Mouse (Mus musculus) hindbrain, postnatal 0 days (tissue): ENCODE measurements around the gene Ndst2. TPM values are rescaled to one million over a fixed set of nuclear protein-coding genes. Genes with fewer than 3 reads are reported as not detected.
A peak's percentile ranks its signal among the peaks of the same experiment; 100 is the strongest.

ENCODE experiments used
- ATAC-seq: fragments of 200-750 bp; cut with Nextera tagmentation; 2 replicates; pipeline ENCODE4 v1.8.0; 2017; ENCODE audit warnings: mild to moderate bottlenecking, moderate TSS enrichment, moderate library complexity
- DNase-seq: peaks from one replicate; pipeline ENCODE4 v3.0.0-alpha.2; 2015; ENCODE audit warnings: low spot score
- H3K27ac ChIP-seq: fragments of 300-500 bp; sonication (generic); 2 replicates; pipeline ENCODE4 v1.5.1; 2014; ENCODE audit warnings: mild to moderate bottlenecking
- H3K27me3 ChIP-seq: fragments of 300-500 bp; sonication (generic); 2 replicates; pipeline ENCODE4 v1.6.1; 2014; ENCODE audit warnings: low read length, mixed read lengths; ENCODE audit not compliant: insufficient read depth
- H3K36me3 ChIP-seq: fragments of 300-500 bp; sonication (generic); 2 replicates; pipeline ENCODE4 v1.6.1; 2014; ENCODE audit warnings: low read length, mixed read lengths; ENCODE audit not compliant: insufficient read depth
- H3K4me1 ChIP-seq: fragments of 300-500 bp; sonication (generic); 2 replicates; pipeline ENCODE4 v1.6.1; 2014; ENCODE audit warnings: antibody characterized with exemption, low read length, mixed read lengths; ENCODE audit not compliant: insufficient read depth
- H3K4me2 ChIP-seq: fragments of 300-500 bp; sonication (generic); 2 replicates; pipeline ENCODE4 v1.6.1; 2014; ENCODE audit warnings: low read depth, mild to moderate bottlenecking, low read length, moderate library complexity, mixed read lengths
- H3K4me3 ChIP-seq: fragments of 300-500 bp; sonication (generic); 2 replicates; pipeline ENCODE4 v1.5.1; 2014; ENCODE audit warnings: low read length
- H3K9ac ChIP-seq: fragments of 300-500 bp; sonication (generic); replicated peaks from 2 replicates; pipeline ENCODE4 v1.6.1; 2014; ENCODE audit warnings: mild to moderate bottlenecking, low read length, moderate library complexity, mixed read lengths
- H3K9me3 ChIP-seq: fragments of 300-500 bp; sonication (generic); 2 replicates; pipeline ENCODE4 v1.6.1; 2016; ENCODE audit warnings: low read length, mixed read lengths
- CTCF ChIP-seq: IDR thresholded peaks from 2 replicates; pipeline ENCODE4 v1.5.1; 2016; ENCODE audit warnings: antibody characterized with exemption, control low read depth, low read depth
- WGBS: fragments of 180-500 bp; shearing (Covaris S2); extraction: QIAGEN DNeasy Blood & Tissue Kit; methylation state at CpG from one replicate; pipeline ENCODE4 v1.1.7; 2014; 5-methylcytosine and 5-hydroxymethylcytosine counted together
- polyA plus RNA-seq: library from polyadenylated mRNA; unstranded; fragments of >200 nt; fragmentation: Nextera tagmentation; extraction: Ambion mirVana; gene quantifications from 2 replicates; pipeline ENCODE4 v1.2.1, GENCODE M21; 2015
- total RNA-seq: library from RNA; depleted of rRNA; stranded (reverse); fragments of >200 nt; gene quantifications from 2 replicates; pipeline ENCODE4 v1.2.3, GENCODE M21; 2014

The Ndst2 gene
- total and polyA plus RNA-seq, 2 experiments from 2014 or later = 12.4 to 23.2 TPM

DNA sequence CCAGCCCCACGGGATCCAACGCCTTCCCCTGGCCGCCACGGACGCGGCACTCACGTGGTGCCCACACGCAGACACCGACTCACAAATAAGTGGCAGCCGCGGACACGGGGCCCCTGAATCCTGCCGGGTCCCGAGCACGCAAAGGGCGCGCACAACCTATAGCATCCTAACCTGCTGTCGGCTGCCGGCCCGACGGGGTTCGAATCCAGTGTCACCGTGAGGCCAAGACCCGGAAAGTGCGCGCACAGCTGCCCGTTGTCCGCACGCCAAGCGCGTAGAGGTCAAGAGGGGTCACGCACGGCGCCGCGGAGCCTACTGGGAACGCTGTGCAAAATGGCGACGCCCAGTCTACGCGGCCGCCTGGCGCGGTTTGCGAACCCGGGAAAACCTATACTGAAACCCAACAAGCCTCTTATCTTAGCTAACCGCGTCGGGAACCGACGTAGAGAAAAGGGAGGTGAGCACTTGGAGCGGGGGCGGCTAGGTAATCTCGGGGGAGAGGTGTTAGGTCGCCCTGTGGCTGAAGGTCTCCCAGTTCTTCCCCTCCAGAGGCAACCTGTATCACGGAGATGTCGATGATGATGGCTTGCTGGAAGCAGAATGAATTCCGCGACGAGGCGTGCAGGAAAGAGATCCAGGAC, 31.5 kb downstream of the Ndst2 start, which contains the start of gene Chchd1:
Gene Chchd1, plus strand, starts transcription at position 266 of the 641 bp plus-strand sequence.
- H3K4me1 ChIP-seq = peaks cover 6% of the 10 kb centered on the region; the same call in 1 of the 2 replicates
- WGBS = under 1% methylated on average over 61 of the region's 61 CpGs

DNA sequence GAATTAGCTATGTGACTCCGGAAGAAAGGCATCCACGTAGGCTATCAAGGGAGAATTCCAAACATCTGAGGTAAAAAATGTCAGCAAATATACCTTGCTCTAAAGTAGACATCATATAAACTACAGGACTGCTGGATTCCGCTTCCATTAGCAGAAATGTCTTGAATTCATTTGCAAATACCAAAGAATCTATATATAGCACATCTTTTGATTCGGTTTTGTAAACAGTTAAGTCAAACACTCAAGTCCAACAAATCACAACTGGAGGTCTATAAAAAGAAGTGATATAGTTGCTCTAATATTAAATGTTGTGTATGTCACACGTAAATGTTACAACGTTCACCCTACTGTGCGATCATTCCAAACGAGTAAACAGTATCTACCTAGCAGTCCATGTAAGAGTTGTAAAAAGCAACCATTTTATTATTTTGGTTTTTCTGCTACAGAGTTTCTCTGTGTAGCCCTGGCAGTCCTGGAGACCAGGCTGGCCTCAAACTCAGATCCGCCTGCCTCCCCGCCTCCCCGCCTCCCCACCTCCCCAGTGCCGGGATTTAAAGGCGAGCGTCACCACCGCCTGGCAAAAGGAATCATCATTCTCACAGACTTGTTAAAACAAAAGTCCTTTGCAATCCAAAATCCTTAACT, 32.1 kb downstream of the Ndst2 start:
- H3K9ac ChIP-seq = peak overlapping the region; percentile 84
- ATAC-seq (no peak; the same call in 1 of the 2 replicates), DNase-seq (no peak)
- H3K36me3 ChIP-seq = peaks cover 4% of the 10 kb centered on the region; the same call in 1 of the 2 replicates
- no peak for TF ChIP-seq CTCF
- H3K4me3 ChIP-seq = peak overlapping the region; percentile 67
- peak overlapping the region; percentile 65 for H3K4me2 ChIP-seq
- no peaks in the 10 kb centered on the region for H3K27me3 ChIP-seq
- WGBS = 15% methylated on average over 15 of the region's 15 CpGs
- H3K27ac ChIP-seq = peak overlapping the region; percentile 88
- no peaks in the 10 kb centered on the region for H3K9me3 ChIP-seq
- peaks cover 6% of the 10 kb centered on the region; the same call in 1 of the 2 replicates for H3K4me1 ChIP-seq

More for the DNA sequence above, 31.5 kb downstream of the Ndst2 start, which contains the start of gene Chchd1:
- TF ChIP-seq CTCF = peak; percentile 3; the same call in 1 of the 2 replicates
- H3K4me2 ChIP-seq = peak within 1 kb of the TSS; percentile 65
- H3K36me3 ChIP-seq = peaks cover 4% of the 10 kb centered on the region; the same call in 1 of the 2 replicates
- H3K27me3 ChIP-seq = no peaks in the 10 kb centered on the region
- H3K27ac ChIP-seq = peak within 1 kb of the TSS; percentile 88
- peak within 1 kb of the TSS; percentile 67 for H3K4me3 ChIP-seq
- H3K9ac ChIP-seq = peak within 1 kb of the TSS; percentile 84
- H3K9me3 ChIP-seq = no peaks in the 10 kb centered on the region
- ATAC-seq (peak; percentile 79), DNase-seq (peak; percentile 92)

DNA sequence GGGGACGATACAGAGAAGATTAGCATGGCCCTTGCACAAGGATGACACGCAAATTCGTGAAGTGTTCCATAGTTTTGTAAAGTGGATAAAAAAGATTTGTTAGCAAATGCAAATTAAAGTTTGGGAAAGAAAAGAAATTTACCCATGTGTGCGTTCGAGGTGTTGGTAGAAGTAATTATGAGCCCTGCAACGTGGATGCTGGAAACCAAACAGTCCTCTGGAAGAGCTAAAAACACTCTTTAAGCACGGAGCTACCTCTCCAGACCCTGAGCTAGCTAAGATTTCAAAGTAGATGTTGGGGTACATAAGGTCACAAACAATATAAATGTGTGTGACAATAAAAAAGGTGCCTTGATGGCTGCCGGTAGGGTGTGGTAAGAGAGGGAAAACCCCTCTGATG, 32.8 kb downstream of the Ndst2 start:
- 84% methylated on average over 8 of the region's 8 CpGs for WGBS
- H3K9ac ChIP-seq = peak overlapping the region; percentile 84; the same call in 1 of the 2 replicates
- TF ChIP-seq CTCF = no peak

DNA sequence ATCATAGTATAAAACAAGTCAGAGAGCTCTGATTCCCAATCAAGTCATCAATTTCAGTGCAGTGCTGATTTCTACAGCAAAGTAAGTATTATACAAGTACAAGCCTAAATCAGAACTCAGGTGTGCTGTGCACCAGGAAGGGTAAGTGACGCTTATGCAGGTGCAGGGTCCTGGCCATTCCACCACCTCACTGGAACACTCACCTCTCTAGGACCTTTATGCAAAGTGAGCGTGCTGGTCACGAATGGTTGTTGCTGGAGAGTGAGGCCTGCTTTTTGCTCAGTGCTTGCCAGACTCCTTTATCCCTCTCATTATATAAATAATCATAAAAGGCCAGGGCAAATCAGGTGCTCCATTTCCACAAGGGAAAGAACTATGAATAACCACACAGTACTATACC, 34.0 kb downstream of the Ndst2 start:
- no peak overlapping the region for H3K4me3 ChIP-seq
- peaks cover 4% of the 10 kb centered on the region; the same call in 1 of the 2 replicates for H3K36me3 ChIP-seq
- WGBS = 81% methylated on average over 3 of the region's 3 CpGs
- peaks cover 18% of the 10 kb centered on the region for H3K4me1 ChIP-seq
- no peaks in the 10 kb centered on the region for H3K27me3 ChIP-seq
- no peak for DNase-seq
- H3K9me3 ChIP-seq = no peaks in the 10 kb centered on the region
- no peak overlapping the region for H3K9ac ChIP-seq
- no peak overlapping the region for H3K27ac ChIP-seq
- no peak for TF ChIP-seq CTCF
- no peak overlapping the region; the same call in 1 of the 2 replicates for H3K4me2 ChIP-seq
- ATAC-seq = no peak

More for the DNA sequence above, 32.8 kb downstream of the Ndst2 start:
- Histone ChIP-seq H3K36me3 (peaks cover 4% of the 10 kb centered on the region; the same call in 1 of the 2 replicates), H3K4me1 (peaks cover 10% of the 10 kb centered on the region), H3K27ac (no peak overlapping the region), H3K9me3 (no peaks in the 10 kb centered on the region), H3K27me3 (no peaks in the 10 kb centered on the region), H3K4me2 (peak overlapping the region; percentile 65), H3K4me3 (no peak overlapping the region)
- DNase-seq (no peak), ATAC-seq (no peak)

GRCm38 (mm10) chr14:20698515-20698914, 35.8 kb downstream of the Ndst2 start:
- H3K4me3 ChIP-seq = no peak overlapping the region
- 89% methylated on average over 2 of the region's 2 CpGs for WGBS

GRCm38 (mm10) chr14:20696986-20697385, 37.4 kb downstream of the Ndst2 start:
- H3K36me3 ChIP-seq = peaks cover 20% of the 10 kb centered on the region
- ATAC-seq (no peak), DNase-seq (peak; percentile 79)
- H3K27ac ChIP-seq = 0 out of 2 replicates have a peak overlapping the region, but pooled peaks have one; percentile 17
- WGBS = 3% methylated on average over 1 of the region's 1 CpGs
- peak overlapping the region; percentile 73 for H3K4me3 ChIP-seq
- peaks cover 18% of the 10 kb centered on the region for H3K4me1 ChIP-seq
- no peaks in the 10 kb centered on the region for H3K27me3 ChIP-seq
- peak; percentile 67 for TF ChIP-seq CTCF
- peak overlapping the region; percentile 82 for H3K4me2 ChIP-seq
- no peaks in the 10 kb centered on the region for H3K9me3 ChIP-seq
- peak overlapping the region; percentile 78 for H3K9ac ChIP-seq

More at GRCm38 (mm10) chr14:20698515-20698914, 35.8 kb downstream of the Ndst2 start:
- no peak for ATAC-seq
- Histone ChIP-seq H3K9ac (peak overlapping the region; percentile 15; the same call in 1 of the 2 replicates), H3K4me1 (peaks cover 18% of the 10 kb centered on the region), H3K36me3 (peaks cover 7% of the 10 kb centered on the region), H3K9me3 (no peaks in the 10 kb centered on the region), H3K4me2 (peak overlapping the region; percentile 82), H3K27ac (no peak overlapping the region), H3K27me3 (no peaks in the 10 kb centered on the region)
- no peak for DNase-seq
- TF ChIP-seq CTCF = no peak
